ENCODE assay signal across 9 mouse cellular contexts in the genomic region with DNA sequence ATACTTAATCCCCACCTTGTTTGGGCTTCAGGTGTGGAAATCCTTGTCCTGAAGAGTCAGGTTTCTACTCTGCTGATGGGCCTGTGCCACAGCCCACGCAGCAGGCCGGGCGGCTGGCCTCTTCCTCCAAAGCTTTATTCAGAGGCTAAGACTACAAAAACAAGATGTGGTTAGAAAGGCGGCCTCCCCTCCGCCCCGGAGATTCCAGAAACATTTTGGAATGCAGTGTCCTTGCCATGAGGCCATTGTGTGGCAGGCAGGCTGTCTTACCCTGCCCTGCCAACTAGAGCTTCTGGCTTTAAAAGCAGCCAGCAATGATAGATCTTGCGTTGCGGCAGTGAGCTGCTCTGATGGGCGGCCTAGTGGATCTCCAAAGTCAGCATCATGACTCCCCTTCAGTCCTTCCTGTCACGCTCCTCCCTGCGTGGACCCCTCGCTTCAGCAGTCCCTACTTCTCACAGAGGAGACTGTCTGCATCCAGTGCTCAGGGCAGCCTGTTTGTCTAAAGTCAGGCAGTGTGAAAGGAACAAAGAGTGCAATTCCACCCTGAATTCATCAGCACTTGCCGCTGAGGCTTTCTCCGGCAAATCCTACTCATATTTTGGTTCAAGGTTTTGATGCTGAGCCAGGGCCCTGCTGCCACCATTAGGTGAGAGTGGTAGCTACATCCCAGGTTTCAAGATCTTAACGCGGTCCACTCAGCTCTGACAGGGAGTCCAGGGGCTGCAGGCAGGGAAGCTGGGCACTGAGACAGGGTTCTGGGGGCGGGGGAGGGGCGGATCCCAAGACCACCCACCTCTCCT. TPM values are rescaled to one million over a fixed set of nuclear protein-coding genes. Genes with fewer than 3 reads are reported as not detected.
DNase-seq lines count a peak whose midpoint lies in the region; ATAC-seq lines count a peak whose summit lies in the region.
"Had no signal": no experiment of that assay in that cellular context is flagged by ENCODE, and none has a peak within 500 bp of the region (broad histone marks: within the 10 kb centered on the region; RNA-seq: fewer than 3 reads in every experiment).

No protein-coding gene starts in this region.

- no peak overlapping the region for H3K27ac ChIP-seq in heart, embryonic 11.5 days (ENCODE audit: low read depth, low read length)
- peak overlapping the region; percentile 62 for H3K27ac ChIP-seq in limb, embryonic 15.5 days

- ATAC-seq in heart, embryonic 11.5 days (replicated peaks; ENCODE audit: insufficient number of reproducible peaks, low FRiP score, low TSS enrichment): no peak
- no peak for ATAC-seq in limb, embryonic 15.5 days (ENCODE audit: insufficient number of reproducible peaks, low FRiP score, low TSS enrichment, low read depth)

- 0 out of 2 replicates have a peak overlapping the region, but pooled peaks have one; percentile 5 for H3K9ac ChIP-seq in heart, embryonic 11.5 days (ENCODE audit: low read depth, low read length)
- no peak overlapping the region for H3K9ac ChIP-seq in limb, embryonic 15.5 days

- DNase-seq in heart, adult 9 months (ENCODE audit: low spot score in 2 of 2): no peak
- peak; percentile 65 for DNase-seq in cerebellum, adult 9-11 months
- DNase-seq in forelimb bud, embryonic 11.5 days (ENCODE audit: low read depth, low spot score): peak; percentile 61
- peak; percentile 44 for DNase-seq in kidney, postnatal 14 days
- peak; percentile 34 to 45 for DNase-seq in right cerebral cortex, postnatal 36 days (ENCODE audit: low spot score in 2 of 2)
- no peak for DNase-seq in urinary bladder, adult 2 months (ENCODE audit: low spot score)

- no peak overlapping the region for H3K4me2 ChIP-seq in heart, embryonic 11.5 days
- no peak overlapping the region for H3K4me2 ChIP-seq in limb, embryonic 15.5 days

- 0 out of 2 replicates have a peak, but pooled peaks cover 3% of the 10 kb centered on the region for H3K4me1 ChIP-seq in heart, embryonic 11.5 days (ENCODE audit: control insufficient read depth, insufficient read depth, low read length)
- peaks cover 10% of the 10 kb centered on the region; the same call in 1 of the 2 replicates for H3K4me1 ChIP-seq in limb, embryonic 15.5 days

- H3K4me3 ChIP-seq in heart, embryonic 11.5 days (ENCODE audit: low read depth, low read length): no peak overlapping the region
- H3K4me3 ChIP-seq in limb, embryonic 15.5 days: no peak overlapping the region
- H3K4me3 ChIP-seq: myocyte had no signal

- 56% methylated on average over 18 of the region's 18 CpGs for WGBS in heart, embryonic 11.5 days (ENCODE audit: insufficient replicate concordance)
- WGBS in limb, embryonic 15.5 days: 45% methylated on average over 18 of the region's 18 CpGs

- no peaks in the 10 kb centered on the region for H3K27me3 ChIP-seq in heart, embryonic 11.5 days (ENCODE audit: control insufficient read depth, insufficient read depth, low read length)
- H3K27me3 ChIP-seq in limb, embryonic 15.5 days: no peaks in the 10 kb centered on the region

- H3K36me3 ChIP-seq in heart, embryonic 11.5 days (ENCODE audit: control insufficient read depth, insufficient read depth, low read length): peaks cover 4% of the 10 kb centered on the region; the same call in 1 of the 2 replicates
- H3K36me3 ChIP-seq in limb, embryonic 15.5 days: peaks cover 22% of the 10 kb centered on the region

- H3K9me3 ChIP-seq in heart, embryonic 11.5 days (replicated peaks; ENCODE audit: control insufficient read depth, low read length): no peaks in the 10 kb centered on the region
- no peaks in the 10 kb centered on the region for H3K9me3 ChIP-seq in limb, embryonic 15.5 days

RNA-seq across cellular contexts. Expression of gene Sap30l, which starts 14.6 kb away (rescaled TPM):
- polyA plus RNA-seq in heart, embryonic 11.5 days (2014; fragmentation: Nextera tagmentation; extraction: Ambion mirVana): 10.7 and 10.8 TPM in 2 replicates
- 10.5 and 13.1 TPM in 2 replicates for polyA plus RNA-seq in limb, embryonic 15.5 days (2015; fragmentation: Nextera tagmentation; extraction: Ambion mirVana)
- 23.5 and 27.8 TPM in 2 replicates for polyA plus RNA-seq in urinary bladder, adult 2 months (2012; rRNA removed)

RNA-seq across cellular contexts. Expression of gene Hand1, which starts 45.8 kb away (rescaled TPM):
- 58.1 and 61.9 TPM in 2 replicates for polyA plus RNA-seq in heart, embryonic 11.5 days (2014; fragmentation: Nextera tagmentation; extraction: Ambion mirVana)
- 1.1 and 1.7 TPM in 2 replicates for polyA plus RNA-seq in limb, embryonic 15.5 days (2015; fragmentation: Nextera tagmentation; extraction: Ambion mirVana)
- polyA plus RNA-seq in urinary bladder, adult 2 months (2012; rRNA removed): 0.69 and 1.1 TPM in 2 replicates
- polyA plus RNA-seq: myocyte had no signal

Comparison
In these comparisons a context has a peak if more than half of its experiments do, and no peak if none do; other contexts are left out.
1. DNase-seq: peak in cerebellum, adult 9-11 months (single experiment), forelimb bud, embryonic 11.5 days (single experiment), kidney, postnatal 14 days (single experiment) and right cerebral cortex, postnatal 36 days (2 of 2); none in heart, adult 9 months (0 of 2) and urinary bladder, adult 2 months (single experiment).
2. RNA of gene Hand1, which starts 45.8 kb away (polyA plus RNA-seq): 58.1 to 61.9 TPM in heart, embryonic 11.5 days; 1.1 to 1.7 TPM in limb, embryonic 15.5 days and 0.69 to 1.1 TPM in urinary bladder, adult 2 months; every median in the first group is over 10 times any median in the second.